Mouse (Mus musculus) cortical plate, adult 2 months (tissue): ENCODE data around the gene Cdkn1b. TPM values are rescaled to one million over a fixed set of nuclear protein-coding genes. Genes with fewer than 3 reads are reported as not detected.

Experiments used
- H3K27ac ChIP-seq: fragments of 200-500 bp; 2 replicates; pipeline ENCODE4 v1.5.1; 2012; ENCODE audit warnings: low read length, control low read depth, inconsistent platforms; ENCODE audit not compliant: insufficient read depth
- H3K4me1 ChIP-seq: fragments of 200-500 bp; 2 replicates; pipeline ENCODE4 v1.6.1; 2011; ENCODE audit warnings: low read length; ENCODE audit not compliant: control insufficient read depth, insufficient read depth
- H3K4me3 ChIP-seq: fragments of 200-500 bp; 2 replicates; pipeline ENCODE4 v1.5.1; 2011; ENCODE audit warnings: mild to moderate bottlenecking, low read length, control low read depth; ENCODE audit not compliant: insufficient read depth
- CTCF ChIP-seq: fragments of 200-500 bp; IDR thresholded peaks from 2 replicates; pipeline ENCODE4 v1.5.1; 2011; ENCODE audit warnings: mild to moderate bottlenecking, control low read depth, low read length; ENCODE audit not compliant: insufficient read depth; ENCODE audit errors: extremely low read depth
- POLR2A ChIP-seq: fragments of 200-500 bp; IDR thresholded peaks from 2 replicates; pipeline ENCODE4 v1.6.1; 2011; ENCODE audit warnings: mild to moderate bottlenecking, low read length, control low read depth; ENCODE audit not compliant: insufficient read depth; ENCODE audit errors: extremely low read depth
- polyA plus RNA-seq: library from polyadenylated mRNA; depleted of rRNA; stranded (reverse); fragments of >200 nt; gene quantifications from 2 replicates; pipeline ENCODE4 v1.2.3, GENCODE M21; 2012

The Cdkn1b gene
- polyA plus RNA-seq, 1 experiment, result 20.6 TPM

DNA sequence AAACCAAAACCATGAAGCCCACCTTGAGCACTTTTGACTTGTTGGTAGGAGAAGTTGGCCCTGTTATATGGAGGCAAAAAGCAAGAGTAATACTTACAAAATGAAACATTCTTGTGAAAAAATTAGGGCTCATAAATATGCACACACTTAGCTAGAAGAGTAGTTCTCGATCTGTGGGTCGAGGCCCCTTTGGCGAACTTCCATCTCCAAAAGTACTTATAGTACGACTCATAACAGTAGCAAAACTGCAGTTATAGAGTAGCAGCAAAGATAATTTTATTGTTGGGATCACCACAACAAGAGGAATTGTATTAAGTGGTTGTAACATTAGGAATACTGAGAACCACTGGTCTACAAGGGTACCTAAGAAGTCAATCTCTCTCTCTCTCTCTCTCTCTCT lies 19.6 kb downstream of the Cdkn1b start:
- TF ChIP-seq CTCF (no peak), POLR2A (no peak)
- H3K4me3 ChIP-seq, result no peak overlapping the region
- no peak overlapping the region for H3K27ac ChIP-seq
- no peaks in the 10 kb centered on the region for H3K4me1 ChIP-seq

- H3K4me3 ChIP-seq, result no peak overlapping the region
- no peaks in the 10 kb centered on the region for H3K4me1 ChIP-seq
- TF ChIP-seq CTCF, result no peak
- TF ChIP-seq POLR2A, result no peak
- H3K27ac ChIP-seq, result no peak overlapping the region
These were observed 23.7 kb downstream of the Cdkn1b start for GRCm38 (mm10) chr6:134943759-134944407.

GRCm38 (mm10) chr6:134946054-134946453 lies 25.9 kb downstream of the Cdkn1b start:
- TF ChIP-seq POLR2A, result no peak
- TF ChIP-seq CTCF, result no peak
- Histone ChIP-seq H3K4me1 (no peaks in the 10 kb centered on the region), H3K27ac (no peak overlapping the region), H3K4me3 (no peak overlapping the region)

GRCm38 (mm10) chr6:134946858-134947257 lies 26.7 kb downstream of the Cdkn1b start:
- Histone ChIP-seq H3K27ac (no peak overlapping the region), H3K4me3 (no peak overlapping the region), H3K4me1 (no peaks in the 10 kb centered on the region)
- no peak for TF ChIP-seq CTCF

- H3K27ac ChIP-seq, result no peak overlapping the region
- no peak for TF ChIP-seq POLR2A
- peak; percentile 68 for TF ChIP-seq CTCF
These were observed 27.3 kb downstream of the Cdkn1b start for GRCm38 (mm10) chr6:134947311-134948087.

GRCm38 (mm10) chr6:134948522-134949061 lies 28.4 kb downstream of the Cdkn1b start:
- TF ChIP-seq POLR2A (no peak), CTCF (no peak)
- Histone ChIP-seq H3K4me3 (no peak overlapping the region), H3K27ac (no peak overlapping the region), H3K4me1 (no peaks in the 10 kb centered on the region)

More at GRCm38 (mm10) chr6:134947311-134948087, 27.3 kb downstream of the Cdkn1b start:
- Histone ChIP-seq H3K4me3 (no peak overlapping the region), H3K4me1 (no peaks in the 10 kb centered on the region)

- TF ChIP-seq CTCF, result no peak
- TF ChIP-seq POLR2A, result no peak
- H3K27ac ChIP-seq, result no peak overlapping the region
- no peaks in the 10 kb centered on the region for H3K4me1 ChIP-seq
- H3K4me3 ChIP-seq, result no peak overlapping the region
These were observed 29.0 kb downstream of the Cdkn1b start for GRCm38 (mm10) chr6:134949241-134949640.

DNA sequence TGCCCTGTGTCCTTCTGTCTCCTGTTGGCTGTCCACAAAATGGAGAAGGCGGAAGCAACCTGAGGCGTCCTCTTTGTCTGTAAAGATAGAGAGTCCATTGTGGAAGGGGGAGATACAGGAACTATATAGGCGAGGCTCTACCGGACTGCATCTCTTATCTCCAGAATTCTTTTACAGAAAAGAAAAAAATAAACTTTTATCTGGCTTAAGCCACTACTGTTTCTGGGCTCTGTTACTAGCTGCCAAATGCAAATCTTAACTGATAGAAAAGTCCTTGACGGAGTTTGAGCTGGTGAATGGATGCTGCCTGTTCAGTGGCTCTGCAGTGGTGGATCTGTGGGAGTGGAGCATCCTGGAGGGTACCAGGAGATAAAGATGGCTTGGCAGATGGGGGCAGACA lies 31.2 kb downstream of the Cdkn1b start:
- TF ChIP-seq POLR2A (no peak), CTCF (no peak)
- Histone ChIP-seq H3K27ac (no peak overlapping the region), H3K4me3 (no peak overlapping the region), H3K4me1 (no peaks in the 10 kb centered on the region)

GRCm38 (mm10) chr6:134953976-134954375 lies 33.8 kb downstream of the Cdkn1b start:
- no peak overlapping the region for H3K27ac ChIP-seq
- TF ChIP-seq POLR2A, result no peak
- no peak for TF ChIP-seq CTCF
- no peaks in the 10 kb centered on the region for H3K4me1 ChIP-seq
- H3K4me3 ChIP-seq, result no peak overlapping the region

GRCm38 (mm10) chr6:134956388-134956787 lies 36.2 kb downstream of the Cdkn1b start:
- no peak overlapping the region for H3K27ac ChIP-seq
- TF ChIP-seq POLR2A (no peak), CTCF (no peak)
- H3K4me1 ChIP-seq, result no peaks in the 10 kb centered on the region
- H3K4me3 ChIP-seq, result no peak overlapping the region
